Mouse (Mus musculus): ENCODE data around the gene Ntm.

The Ntm gene

DNA sequence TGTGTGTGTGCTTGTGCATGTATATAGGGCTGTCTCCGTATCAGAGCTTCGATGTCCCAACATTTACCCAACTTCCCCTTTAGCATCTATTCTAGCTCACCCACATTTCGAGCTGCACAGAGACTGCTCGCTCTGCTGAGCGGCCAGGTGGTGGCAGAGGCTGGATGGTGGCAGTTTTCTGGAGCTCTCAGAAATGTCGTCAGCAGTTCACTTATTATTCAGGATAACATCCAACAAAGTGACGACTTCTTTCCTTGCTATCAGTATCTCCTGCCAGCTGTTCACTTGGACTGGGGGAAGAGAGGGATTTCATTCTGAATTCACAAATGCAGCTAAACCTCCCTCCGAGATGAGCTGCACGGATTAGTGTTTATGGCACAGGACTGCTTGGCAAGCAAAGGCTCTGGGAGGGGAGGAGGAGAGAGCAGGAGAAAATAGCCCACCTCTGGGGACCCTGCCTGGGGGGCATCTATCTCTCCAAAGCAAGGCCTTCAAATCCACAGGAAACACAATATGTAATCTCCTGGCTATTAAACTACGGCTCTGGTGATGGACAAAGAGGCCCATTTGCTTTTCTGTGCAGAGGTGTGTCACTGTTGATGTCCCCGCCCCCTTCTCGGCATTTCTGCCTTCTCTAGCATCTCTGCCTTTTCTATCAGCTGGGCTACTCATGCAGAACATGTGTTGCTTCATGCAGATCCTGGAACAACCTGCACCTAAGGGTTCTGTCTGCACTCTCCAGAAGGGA is 159.8 kb downstream of the Ntm start:
- no peak for DNase-seq (ENCODE audit: low read depth, low spot score)

DNA sequence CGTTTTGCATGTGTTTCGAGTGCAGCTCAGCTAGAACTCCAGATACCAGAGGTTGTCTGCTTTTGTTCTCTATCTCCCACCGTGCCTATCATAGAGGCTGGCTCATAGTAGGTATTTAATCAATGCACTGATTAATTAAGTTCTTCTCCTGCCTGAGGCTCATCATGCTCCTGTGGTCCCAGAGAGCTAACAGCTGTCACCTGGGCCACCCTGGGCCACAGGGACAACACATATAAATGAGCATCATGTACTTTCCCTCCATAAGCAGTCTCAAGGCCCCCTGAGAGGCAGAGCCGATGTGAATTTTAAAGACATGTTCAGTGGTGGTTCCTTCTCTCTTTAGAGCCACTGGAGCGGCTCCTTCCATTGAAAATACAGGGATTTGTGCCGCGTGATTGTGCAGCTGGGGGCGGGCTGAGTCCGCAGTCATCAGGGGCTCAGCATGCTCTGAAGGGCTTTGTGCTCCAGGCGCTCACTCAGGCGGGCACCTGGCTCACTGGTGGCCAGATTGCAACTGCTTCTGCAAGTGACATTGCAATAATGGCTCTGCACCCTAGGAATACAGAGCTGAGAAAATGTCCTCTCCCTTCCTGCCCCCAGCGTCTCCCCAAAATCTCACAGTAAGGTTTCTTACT is 160.8 kb downstream of the Ntm start:
- no peak for DNase-seq (ENCODE audit: low read depth, low spot score)

DNA sequence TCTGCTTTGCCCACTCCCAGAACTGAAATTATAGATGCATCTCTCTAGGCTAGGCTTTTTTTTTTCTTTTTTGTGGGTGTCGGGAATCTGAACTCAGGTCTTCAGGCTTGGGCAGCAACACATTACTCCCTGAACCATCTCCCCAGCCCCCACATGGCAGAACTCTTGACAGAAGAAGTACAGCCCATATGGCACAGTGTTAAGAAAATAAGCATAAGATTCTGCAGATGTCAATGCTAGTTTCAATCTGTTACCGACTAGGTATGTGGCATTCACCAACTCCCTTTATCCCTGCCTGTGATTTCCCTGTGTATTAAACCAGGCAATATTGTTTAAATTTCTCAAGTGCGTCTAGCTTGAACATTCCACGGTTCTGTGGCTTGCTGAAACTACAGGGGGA is 166.7 kb downstream of the Ntm start:
- no peak for DNase-seq (ENCODE audit: low read depth, low spot score)

DNA sequence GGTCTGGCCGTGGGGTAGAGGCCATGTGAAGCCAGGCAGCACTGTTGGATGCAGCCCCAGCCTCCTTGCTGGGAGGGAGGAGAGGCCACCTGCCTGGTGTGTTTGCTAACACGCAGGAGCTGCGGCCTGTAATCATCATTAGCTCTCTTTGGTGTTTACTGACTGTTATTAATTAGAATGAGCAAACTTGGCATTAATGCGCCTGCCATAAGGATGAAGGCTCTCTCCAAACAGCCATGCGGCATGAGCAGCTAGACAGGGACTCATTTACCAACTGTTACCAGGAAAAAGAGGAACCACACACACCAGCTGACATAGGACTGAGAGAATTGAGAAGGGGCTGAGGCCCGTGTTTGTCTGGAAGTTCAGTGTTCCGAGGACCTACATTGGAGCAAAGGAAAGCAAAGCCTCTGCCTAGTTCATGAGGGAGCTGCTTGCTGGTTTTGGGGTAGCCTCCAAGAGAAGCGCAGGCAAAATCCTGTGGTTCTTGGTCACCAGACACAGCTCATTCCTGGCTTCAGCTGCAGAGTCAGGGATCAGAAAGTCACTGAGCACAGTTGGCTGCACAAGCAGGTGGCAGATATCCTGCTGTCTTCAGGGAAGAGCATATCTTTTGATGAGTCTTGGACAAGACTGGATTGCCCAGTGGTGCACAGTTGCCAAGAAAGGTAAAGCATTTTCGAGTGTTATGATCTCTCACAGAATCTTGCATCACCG is 171.6 kb downstream of the Ntm start:
- no peak for DNase-seq (ENCODE audit: low read depth, low spot score)

DNA sequence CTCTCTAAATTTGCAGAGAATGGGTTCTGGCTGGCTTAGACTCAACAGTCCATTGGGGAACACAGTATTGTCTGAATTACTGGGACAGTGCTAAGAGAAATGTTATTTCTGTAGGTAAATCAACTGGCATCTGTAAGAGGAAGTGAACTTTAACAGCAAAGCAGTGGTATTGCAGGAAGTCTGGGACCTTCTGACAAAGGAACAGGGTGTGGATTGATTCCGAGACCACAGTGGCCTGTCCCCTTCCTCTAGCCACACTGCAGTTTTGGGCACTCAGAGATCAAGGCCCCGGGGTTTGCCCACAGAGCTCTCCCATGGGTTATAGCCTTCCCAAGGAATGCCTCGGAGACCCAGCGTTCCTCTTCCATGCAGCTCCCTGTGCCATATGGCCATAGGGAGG is 172.9 kb downstream of the Ntm start:
- no peak for DNase-seq (ENCODE audit: low read depth, low spot score)

DNA sequence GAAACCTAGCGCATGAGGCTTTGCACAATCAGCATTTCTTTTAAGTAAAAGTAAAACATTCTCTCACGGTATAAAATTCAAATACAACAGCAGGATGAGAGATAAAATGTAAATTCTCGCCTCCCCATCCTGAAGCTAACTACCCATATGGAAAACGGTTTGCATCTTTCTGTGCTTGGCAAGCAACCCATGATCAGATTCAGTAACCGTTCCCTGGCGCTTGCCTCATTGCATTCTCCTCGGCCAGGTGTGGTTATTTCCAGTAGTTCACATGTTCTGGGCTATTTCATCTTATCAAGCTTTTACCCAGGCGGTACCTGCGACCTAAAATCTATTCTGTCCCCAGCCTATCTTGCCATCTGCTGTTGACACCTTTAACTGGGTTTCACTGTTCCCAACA is 174.1 kb downstream of the Ntm start:
- DNase-seq (ENCODE audit: low read depth, low spot score) = no peak

DNA sequence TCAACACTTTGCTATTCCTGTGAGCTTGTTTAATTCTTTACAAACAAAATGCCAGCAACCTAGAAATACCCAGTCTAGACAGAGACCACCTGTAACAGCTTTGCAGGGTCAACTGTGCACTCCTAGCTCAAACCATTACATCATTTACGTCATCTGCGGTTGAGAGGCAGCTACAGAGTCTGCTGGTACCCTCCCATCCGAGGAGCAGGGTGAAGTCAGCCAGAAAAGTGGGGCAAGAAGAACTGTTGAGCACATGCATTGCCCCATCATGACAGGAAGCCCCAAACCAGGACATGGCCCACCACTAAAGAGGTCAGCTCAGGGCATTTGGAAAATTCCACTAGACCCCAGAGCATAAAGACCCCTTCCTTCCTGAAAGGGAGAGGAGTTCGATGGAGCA is 175.5 kb downstream of the Ntm start:
- no peak for DNase-seq (ENCODE audit: low read depth, low spot score)

DNA sequence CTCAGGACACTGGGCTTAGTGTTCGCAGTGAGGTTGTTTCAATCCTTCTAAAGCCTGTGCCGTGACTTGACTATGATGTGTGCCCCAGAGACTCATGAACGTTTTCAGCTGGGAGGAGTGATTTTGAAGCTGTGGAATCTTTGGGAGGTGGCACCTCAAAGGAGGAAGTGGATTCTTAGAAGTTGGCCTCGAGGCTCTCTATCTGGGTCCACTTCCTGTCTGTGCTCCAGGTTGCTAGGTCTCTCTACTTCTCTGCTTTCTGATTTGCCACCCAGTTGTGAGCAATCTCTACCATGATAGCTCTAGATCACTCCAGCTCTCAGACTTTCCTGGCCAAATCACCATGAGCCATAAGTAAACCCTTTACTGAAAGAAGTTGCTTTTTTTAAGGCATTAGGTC is 180.2 kb downstream of the Ntm start:
- DNase-seq (ENCODE audit: low read depth, low spot score) = no peak

DNA sequence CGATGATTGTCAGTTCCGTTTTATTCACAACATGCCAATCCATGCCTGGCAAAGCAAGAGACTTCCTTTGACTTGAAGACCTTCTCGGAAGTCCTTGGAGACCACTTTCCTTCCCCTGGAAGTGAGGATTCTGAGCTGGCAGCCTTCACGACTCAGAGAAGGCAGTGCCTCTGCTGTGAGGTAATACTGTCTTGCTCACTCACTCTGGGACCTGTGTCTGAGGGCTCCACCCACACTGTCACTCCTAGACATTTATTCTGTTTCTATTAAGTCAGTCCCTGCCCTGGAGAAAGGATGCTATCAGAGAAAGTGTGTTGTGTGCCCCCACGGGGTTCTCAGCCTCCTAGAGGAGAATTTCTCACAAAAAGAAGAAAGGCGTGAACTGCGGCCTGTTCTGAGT is 183.2 kb downstream of the Ntm start:
- DNase-seq (ENCODE audit: low read depth, low spot score) = no peak

DNA sequence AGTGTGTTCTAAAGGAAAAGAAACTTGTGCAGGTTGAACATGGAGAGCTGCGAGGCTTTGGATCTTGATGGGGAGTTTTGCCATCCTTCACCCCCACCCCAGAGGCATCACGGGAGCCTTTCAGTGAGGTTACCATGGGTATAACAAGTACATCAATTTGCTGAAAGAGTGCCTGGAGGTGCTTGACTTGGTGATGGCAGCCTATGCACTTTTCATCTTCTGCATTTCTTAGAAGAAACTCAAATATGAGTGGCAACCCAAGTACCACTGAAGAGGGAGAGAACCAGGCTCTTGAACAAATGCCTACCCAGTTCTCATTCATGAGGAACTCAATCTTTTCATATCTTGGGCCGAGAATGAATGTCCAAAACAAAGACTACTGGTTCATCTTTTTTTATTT is 186.0 kb downstream of the Ntm start:
- DNase-seq (ENCODE audit: low read depth, low spot score) = no peak

DNA sequence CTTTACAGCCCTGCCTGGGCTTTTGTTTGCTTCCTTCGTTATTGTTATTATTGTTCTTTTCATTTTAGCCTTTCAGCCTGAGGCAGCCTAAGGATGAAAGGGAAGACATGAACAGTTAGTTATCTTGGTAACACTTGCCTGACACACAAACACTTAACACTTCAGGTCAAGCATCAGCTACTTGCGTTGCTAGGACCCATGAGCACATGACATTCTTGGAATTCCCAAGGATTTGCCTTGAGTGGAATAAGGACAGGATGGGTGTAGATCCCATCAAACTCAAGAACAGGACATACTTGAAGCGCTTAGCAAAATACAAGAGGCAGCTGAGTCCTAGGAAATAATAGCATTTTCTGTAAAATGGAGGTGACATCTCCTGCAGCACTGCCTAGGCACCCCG is 186.4 kb downstream of the Ntm start:
- DNase-seq (ENCODE audit: low read depth, low spot score) = no peak

DNA sequence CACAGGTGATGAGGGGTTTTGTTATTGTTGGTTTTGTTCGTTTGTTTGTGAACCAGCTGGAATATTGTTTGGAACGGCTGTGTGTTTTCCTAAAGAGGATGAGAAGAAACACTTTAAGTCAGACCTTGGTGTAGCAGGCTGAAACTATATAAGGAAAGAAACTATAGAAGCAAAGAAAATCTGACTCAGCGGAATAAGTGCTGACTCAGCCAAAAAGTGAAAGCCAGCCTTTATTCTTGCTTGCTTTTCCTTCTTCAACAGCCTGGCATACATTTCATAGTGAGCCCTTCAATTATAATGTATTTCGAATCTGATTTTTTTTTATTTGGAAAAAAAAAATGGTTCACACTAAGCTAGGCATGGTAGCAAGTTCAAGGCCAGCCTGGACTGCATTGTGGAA is 186.9 kb downstream of the Ntm start:
- DNase-seq (ENCODE audit: low read depth, low spot score) = no peak

DNA sequence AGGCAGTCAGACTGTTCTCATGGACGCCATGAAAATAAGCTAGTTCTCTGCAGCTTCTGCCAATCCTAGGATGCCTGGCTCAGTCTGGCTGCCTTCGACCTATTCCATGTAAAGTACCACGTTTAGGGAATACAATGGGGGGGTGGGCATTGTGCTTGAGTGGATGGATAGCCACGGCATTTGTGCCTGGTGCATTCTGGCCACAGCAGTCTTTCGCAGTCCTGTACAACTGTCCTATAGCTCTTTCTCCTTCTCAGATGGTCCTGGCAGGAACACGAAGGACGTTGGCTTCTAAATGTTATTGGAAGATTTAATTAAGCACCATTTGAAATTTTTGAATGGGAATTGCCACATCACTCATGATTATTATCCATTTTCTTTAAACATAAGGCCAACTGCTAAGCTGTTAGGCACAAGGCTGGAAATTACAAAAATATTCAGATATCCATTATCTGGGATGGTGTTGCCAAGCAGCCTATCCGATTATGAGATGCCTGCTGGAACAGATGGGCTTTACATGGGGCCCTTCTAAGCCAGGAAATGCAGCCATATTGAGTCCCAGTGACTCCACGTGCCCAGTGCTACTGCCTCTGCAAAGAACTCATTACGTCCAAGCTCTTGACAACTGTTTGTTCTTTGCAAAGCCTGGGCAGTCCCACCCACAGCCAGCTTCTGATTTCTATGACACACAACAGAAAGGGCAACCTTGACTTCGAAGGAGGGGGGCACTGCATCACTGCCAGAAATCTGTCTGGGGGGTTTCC is 190.1 kb downstream of the Ntm start:
- DNase-seq (ENCODE audit: low read depth, low spot score) = no peak

DNA sequence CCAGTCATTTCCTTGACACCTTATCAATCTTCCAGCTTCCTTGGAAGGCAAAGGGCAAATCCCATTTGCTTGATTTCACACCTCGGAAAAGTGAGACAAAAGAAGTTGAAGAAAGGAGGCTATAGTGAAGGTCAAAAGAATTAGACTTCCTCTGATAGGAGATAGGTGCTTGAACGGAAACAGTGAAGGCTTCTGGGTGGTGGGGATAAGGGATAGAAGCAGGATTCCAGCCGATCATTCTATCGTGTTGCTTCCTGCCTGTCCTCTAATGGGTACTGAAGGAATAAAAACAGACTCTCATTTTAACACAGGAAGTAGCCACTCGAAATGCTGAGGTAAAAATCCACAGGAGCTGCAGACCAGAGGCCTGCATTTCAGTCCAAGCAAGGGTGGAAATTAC is 191.1 kb downstream of the Ntm start:
- DNase-seq (ENCODE audit: low read depth, low spot score) = no peak

DNA sequence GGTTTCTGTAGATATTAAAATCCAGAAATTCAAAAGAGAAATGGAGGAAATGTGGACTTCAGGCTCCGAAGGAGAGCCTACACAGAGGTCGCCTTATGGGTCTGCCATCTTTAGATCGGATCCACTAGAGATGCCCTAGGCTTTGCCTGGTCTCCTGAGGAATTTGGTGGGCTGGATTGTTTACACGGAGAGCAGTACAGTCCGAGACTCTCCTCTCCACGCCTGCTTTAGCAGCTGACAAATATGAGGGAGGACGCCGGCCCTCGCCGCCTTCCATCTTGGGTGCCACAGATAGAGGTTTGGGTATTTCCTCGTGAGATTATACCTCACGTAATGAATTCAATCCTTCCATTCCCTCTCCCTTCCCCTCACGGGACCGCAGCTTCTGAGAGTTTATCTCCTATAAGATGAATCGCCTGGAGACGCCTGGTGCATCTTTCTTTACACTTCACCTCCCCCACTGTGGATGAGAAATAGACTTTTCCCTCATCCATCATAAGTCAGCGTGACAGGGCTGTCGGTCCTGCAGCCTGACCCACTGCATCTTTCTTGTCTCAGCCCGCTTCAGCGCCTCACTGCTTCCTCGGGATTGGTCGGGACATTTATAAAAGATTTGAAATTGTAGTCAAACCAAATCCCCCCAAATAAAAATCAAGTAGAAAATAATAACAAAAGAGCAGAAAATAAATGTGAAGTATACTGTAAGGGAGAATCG is 191.7 kb downstream of the Ntm start:
- no peak for DNase-seq (ENCODE audit: low read depth, low spot score)

DNA sequence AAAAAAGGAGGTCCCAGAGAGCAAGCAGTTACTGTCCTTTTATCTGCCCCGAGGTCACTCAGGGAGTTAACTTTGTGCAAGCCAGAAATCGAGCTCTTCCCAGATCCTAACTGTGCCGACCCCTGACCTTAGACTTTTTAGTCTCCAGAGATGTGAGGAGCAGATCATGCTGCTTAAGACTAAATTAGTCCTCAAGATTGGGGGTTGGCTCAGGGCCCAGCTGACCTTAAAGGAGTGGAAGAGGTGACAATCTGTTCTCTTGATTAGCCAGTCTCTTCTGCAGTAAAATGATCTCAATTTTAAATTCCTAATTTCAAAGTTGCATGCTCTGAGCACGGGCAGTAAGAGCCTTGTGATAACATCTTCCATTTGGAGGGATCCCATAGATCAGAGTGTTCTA is 193.6 kb downstream of the Ntm start:
- DNase-seq (ENCODE audit: low read depth, low spot score) = no peak

DNA sequence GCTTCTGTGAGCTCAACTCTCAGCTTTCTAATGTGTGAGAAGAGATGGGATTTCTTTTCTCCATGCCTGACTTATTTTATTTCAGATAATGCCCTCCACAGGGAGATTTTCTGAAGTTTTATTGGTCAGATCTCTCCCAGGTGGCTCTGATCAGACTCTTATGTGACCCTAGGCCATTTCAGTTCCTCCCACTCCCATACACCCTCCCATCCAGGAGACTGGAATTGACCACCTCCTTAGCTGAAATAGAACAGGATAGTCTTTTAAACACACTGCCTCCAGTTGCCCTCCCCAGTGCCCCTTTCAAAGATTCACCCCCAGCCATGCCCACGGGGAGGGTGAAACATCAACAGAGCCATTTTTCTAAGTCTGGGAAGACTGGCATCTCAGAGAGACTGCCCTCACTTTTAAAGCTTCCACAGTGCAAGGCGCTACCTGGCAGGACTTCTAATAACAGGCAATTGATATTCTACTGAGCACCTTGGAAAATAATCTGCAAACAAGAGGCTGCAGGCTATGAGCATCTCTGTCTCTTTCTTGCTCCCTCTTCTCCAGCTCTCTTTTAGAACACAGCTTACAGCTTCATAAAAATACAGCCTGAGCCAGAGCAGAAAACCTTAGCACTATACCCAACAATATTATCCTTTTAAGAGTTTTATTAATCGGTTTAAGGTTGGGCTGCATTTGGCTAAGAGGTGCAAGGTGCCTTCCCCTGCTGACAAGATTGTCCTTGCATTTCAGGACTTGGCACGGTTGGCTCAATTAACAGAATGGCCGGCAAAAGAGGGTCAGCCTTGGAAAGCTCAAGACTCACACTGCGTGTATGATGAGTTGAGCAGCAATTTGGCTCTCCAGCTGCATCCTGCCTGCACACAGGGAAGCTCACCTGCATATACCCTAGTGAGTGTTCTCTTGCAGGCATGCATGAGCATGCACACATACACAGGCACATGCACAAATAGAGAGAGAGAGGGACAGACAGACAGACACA is 196.7 kb downstream of the Ntm start:
- DNase-seq (ENCODE audit: low read depth, low spot score) = no peak

DNA sequence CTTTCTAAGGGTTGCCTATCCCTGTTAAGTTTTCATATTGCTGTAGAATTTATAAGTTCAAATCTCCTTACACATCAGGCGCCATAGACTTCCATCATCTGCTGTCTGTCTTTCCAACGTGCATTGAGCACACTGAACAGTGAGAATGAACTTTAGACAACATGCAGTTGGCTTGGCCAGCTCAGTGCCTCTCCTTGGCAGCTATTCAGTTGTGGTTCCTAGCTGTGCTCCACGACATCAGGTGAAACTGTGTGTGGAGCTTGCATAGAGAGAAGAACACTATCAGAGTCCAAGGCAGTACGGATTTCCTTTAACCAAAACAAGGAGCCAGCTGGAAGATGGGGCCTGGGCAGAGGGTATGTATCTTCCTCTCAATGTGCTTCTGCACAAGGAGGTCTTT is 199.6 kb downstream of the Ntm start:
- DNase-seq (ENCODE audit: low read depth, low spot score) = no peak

DNA sequence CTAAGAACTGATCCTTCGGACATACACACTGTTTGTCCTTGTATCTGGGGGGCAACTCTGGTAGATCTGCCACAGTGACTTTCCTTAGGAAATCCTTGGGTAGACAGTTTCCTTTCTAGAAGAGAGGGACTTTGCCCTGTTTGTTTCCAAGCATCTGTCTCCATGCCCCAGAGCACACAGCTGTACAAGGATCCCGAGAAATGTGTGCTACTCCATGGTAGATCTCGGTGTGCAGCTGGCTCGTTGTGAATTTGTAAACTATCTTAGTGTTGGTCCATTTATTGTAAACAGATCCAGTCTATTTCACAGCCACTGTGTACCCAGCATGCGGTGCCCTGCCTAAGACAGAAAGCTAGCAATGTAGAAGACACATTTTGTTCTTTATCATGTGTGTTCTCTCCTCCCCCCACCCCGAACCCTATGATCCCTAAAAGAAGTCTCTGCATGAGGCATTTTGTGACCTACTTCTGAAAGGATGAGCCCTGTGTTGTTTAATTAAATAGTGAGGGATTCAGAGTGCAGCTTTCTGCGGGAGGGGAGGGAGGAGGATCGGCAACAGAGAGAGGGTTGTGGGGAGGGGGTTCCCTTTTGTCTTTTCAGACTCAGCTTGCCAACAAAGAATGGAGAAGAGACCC is 200.9 kb downstream of the Ntm start:
- DNase-seq (ENCODE audit: low read depth, low spot score) = no peak

DNA sequence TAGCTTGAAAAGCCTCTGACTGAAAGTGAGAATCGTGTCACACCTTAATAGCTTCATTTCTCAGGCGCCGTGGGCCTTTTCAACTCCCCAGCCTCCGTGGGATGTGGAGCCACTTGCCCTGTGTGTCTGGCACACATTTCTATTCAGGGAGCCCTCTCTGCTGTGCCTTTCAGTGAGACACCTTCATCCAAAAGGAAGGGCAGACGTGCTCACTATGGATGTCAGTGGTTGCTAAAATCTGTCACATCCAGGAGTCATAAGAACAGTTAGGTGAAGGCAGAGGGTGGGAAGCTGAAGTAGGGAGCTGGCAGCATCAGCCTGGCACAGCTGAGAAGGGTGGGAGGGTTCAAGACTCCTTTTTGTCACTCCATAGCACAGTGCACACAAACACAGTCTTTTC is 201.4 kb downstream of the Ntm start:
- no peak for DNase-seq (ENCODE audit: low read depth, low spot score)
